Mouse (Mus musculus): ENCODE data around the gene Cep78. TPM values are rescaled to one million over a fixed set of nuclear protein-coding genes. Genes with fewer than 3 reads are reported as not detected.
"Not testable (repeated sequence)": the region's sequence is repeated elsewhere in the genome, so short reads cannot be mapped to it uniquely, and the experiment has no call there.

Cep78 gene
- total RNA-seq (2012; rRNA removed): 19.5 and 20.5 TPM in 2 replicates

DNA sequence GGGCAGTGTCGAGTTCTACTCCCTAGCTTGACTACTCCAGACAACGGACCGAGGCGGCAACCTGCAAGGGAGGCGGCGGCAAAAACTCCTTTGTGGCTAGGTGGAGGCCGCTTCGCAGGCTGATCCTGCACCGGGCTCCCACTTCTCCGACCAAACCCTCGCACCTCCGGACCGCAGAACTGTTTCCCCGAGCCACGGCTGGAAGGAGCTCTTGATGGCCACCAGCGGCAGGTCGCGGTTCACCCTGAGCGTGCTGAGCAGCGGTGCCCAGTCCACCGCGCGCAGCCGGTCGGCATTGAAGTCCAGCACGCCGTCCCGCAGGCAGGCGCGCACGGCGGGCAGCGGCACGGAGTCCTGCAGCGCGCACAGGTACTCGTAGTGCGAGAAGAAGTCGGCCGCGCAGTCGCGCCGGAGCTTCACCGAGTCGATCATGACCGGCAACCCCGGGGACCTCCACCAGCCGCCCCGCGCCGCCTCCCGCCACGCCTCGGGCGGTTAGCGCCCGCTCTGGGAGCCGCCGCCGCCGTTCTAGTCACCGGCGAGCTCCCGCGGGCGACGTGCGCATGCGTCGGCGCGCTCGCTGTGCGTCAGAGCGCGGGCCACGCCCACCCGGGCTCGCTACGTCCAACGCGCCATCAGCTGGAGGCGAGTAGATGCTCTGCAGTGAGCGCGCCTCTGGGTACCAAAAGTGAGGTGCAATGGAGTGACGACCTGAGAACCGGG is at the start of gene Cep78:
Gene Cep78, minus strand, starts transcription at position 541 of the 723 bp plus-strand sequence.
- Histone ChIP-seq H3K27ac (ENCODE audit: insufficient read depth, low read depth, low read length, poor library complexity, severe bottlenecking) (no peak within 1 kb of the TSS), H3K36me3 (ENCODE audit: control insufficient read depth, insufficient read depth, low read length, poor library complexity, severe bottlenecking) (peaks cover 7% of the 10 kb centered on the region; the same call in 1 of the 2 replicates), H3K4me3 (ENCODE audit: insufficient read depth in 1 of 2, low read depth in 1 of 2, low read length in 2 of 2, poor library complexity in 1 of 2, severe bottlenecking in 1 of 2) (peak within 1 kb of the TSS; percentile 74), H3K4me1 (ENCODE audit: control insufficient read depth in 2 of 2, insufficient read depth in 2 of 2, low read length in 2 of 2, poor library complexity in 1 of 2) (peaks cover 0 to 4% of the 10 kb centered on the region in 2 experiments; a peak in 1 of 4 replicates), H3K9ac (ENCODE audit: insufficient read depth, low read depth, low read length, poor library complexity, severe bottlenecking) (peak within 1 kb of the TSS; percentile 85), H3K9me3 (ENCODE audit: control insufficient read depth, insufficient read depth, low read depth, low read length) (no peaks in the 10 kb centered on the region)
- TF ChIP-seq ZC3H11A (IDR thresholded peaks at IDR 0.05; ENCODE audit: borderline replicate concordance, low read depth, low read length) (no peak), CHD2 (IDR thresholded peaks at IDR 0.05; ENCODE audit: low read depth, low read length) (no peak), MAFK (IDR thresholded peaks at IDR 0.05; ENCODE audit: insufficient read depth, low read depth, low read length) (no peak), ZNF384 (IDR thresholded peaks at IDR 0.05; ENCODE audit: low read depth, low read length) (no peak), HCFC1 (IDR thresholded peaks at IDR 0.05; ENCODE audit: borderline replicate concordance, insufficient read depth, low read length) (0 out of 2 replicates have a peak, but pooled peaks have one; percentile 36)
- in situ Hi-C loops (cut with MboI; ENCODE audit: low sequenced_read_pairs in 2 of 2, unreplicated experiment in 2 of 2): no loop called here
- peak; percentile 77 for DNase-seq (ENCODE audit: low read depth, low spot score)

DNA sequence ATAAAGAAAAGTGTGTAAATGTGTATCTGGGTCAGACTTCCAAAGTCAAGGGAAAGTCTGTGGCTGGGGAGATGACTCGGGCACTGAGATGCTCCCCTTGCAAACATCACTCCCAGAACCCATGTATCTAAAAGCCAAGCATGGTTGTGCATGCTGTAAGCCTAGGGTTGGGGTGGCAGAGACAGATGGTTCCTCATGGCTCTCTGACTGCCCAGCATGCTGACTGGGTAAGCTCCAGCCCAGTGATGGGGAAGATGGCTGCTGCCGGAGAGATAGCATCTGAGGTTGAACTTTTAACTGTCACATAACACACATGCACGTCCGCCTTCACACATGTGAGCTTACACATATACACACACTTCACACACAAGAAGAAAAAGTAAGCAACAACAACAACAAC is 46.5 kb upstream of the Cep78 start:
- Histone ChIP-seq H3K4me1 (ENCODE audit: control insufficient read depth in 2 of 2, insufficient read depth in 2 of 2, low read length in 2 of 2, poor library complexity in 1 of 2) (no peaks in the 10 kb centered on the region), H3K27ac (ENCODE audit: insufficient read depth, low read depth, low read length, poor library complexity, severe bottlenecking) (no peak overlapping the region; the same call in 1 of the 2 replicates), H3K4me3 (ENCODE audit: insufficient read depth in 1 of 2, low read depth in 1 of 2, low read length in 2 of 2, poor library complexity in 1 of 2, severe bottlenecking in 1 of 2) (no peak overlapping the region), H3K9ac (ENCODE audit: insufficient read depth, low read depth, low read length, poor library complexity, severe bottlenecking) (no peak overlapping the region), H3K9me3 (ENCODE audit: control insufficient read depth, insufficient read depth, low read depth, low read length) (no peaks in the 10 kb centered on the region), H3K36me3 (ENCODE audit: control insufficient read depth, insufficient read depth, low read length, poor library complexity, severe bottlenecking) (no peaks in the 10 kb centered on the region)
- in situ Hi-C loops (cut with MboI; ENCODE audit: low sequenced_read_pairs in 2 of 2, unreplicated experiment in 2 of 2): no loop called here
- TF ChIP-seq HCFC1 (IDR thresholded peaks at IDR 0.05; ENCODE audit: borderline replicate concordance, insufficient read depth, low read length): no peak
- no peak for DNase-seq (ENCODE audit: low read depth, low spot score)

DNA sequence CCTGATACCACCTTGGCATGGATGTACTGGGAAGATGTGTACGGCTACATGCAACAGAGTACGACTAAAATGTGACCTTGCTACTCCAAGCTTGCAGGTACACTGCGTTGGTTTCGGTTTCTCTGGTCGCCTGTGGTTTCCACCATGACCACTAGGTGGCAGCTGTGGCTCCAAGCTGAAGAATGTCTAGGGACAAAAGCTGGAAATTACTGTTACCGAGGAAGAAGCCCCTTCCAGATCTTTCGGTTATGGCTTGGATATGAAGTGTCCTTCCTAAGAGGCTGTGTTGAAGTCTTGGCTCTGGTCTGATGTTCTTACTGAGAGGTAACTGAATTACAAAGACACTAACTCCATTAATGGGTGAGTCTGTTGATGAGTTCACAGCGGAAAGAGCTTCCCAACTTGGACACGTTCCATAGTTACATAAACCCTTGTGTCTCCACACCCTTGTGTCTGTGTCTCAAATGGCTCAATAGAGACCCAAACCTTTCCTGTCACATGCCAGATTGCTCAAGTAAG is 44.5 kb upstream of the Cep78 start:
- H3K9ac ChIP-seq (ENCODE audit: insufficient read depth, low read depth, low read length, poor library complexity, severe bottlenecking); H3K36me3 ChIP-seq (ENCODE audit: control insufficient read depth, insufficient read depth, low read length, poor library complexity, severe bottlenecking); H3K4me3 ChIP-seq (ENCODE audit: insufficient read depth in 1 of 2, low read depth in 1 of 2, low read length in 2 of 2, poor library complexity in 1 of 2, severe bottlenecking in 1 of 2); H3K9me3 ChIP-seq (ENCODE audit: control insufficient read depth, insufficient read depth, low read depth, low read length); H3K27ac ChIP-seq (ENCODE audit: insufficient read depth, low read depth, low read length, poor library complexity, severe bottlenecking); H3K4me1 ChIP-seq (ENCODE audit: control insufficient read depth in 2 of 2, insufficient read depth in 2 of 2, low read length in 2 of 2, poor library complexity in 1 of 2); in situ Hi-C loops (cut with MboI; ENCODE audit: low sequenced_read_pairs in 2 of 2, unreplicated experiment in 2 of 2): not testable (repeated sequence)
- peak; percentile 12 for DNase-seq (ENCODE audit: low read depth, low spot score)

DNA sequence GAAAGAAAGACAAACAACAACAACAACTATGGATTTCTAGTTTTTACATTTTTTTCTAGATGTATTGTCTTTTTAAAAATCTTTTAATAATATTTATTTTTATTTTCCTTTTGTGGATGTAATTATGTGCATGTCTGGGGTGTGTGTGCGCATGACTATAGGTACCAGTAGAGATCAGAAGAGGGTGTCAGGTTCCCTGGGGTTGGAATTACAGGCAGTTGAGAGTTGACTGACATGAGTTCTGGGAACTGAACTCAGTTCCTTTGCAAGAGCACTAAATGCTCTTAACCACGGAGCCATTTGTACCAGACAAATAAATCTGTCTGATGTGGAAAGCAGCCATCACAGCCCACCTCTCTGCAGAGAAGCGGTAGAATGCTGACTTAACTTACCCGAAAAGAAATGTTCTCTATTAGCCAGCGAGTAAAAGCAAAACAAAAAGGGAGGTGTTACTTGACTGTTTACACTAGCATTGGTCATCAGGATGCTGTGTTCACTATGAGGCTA is 44.0 kb upstream of the Cep78 start:
- TF ChIP-seq ZNF384 (IDR thresholded peaks at IDR 0.05; ENCODE audit: low read depth, low read length) (no peak), CHD2 (IDR thresholded peaks at IDR 0.05; ENCODE audit: low read depth, low read length) (no peak), HCFC1 (IDR thresholded peaks at IDR 0.05; ENCODE audit: borderline replicate concordance, insufficient read depth, low read length) (no peak), MAFK (IDR thresholded peaks at IDR 0.05; ENCODE audit: insufficient read depth, low read depth, low read length) (no peak), ZC3H11A (IDR thresholded peaks at IDR 0.05; ENCODE audit: borderline replicate concordance, low read depth, low read length) (no peak)
- in situ Hi-C loops (cut with MboI; ENCODE audit: low sequenced_read_pairs in 2 of 2, unreplicated experiment in 2 of 2): no loop called here
- Histone ChIP-seq H3K4me3 (ENCODE audit: insufficient read depth in 1 of 2, low read depth in 1 of 2, low read length in 2 of 2, poor library complexity in 1 of 2, severe bottlenecking in 1 of 2) (no peak overlapping the region), H3K9me3 (ENCODE audit: control insufficient read depth, insufficient read depth, low read depth, low read length) (no peaks in the 10 kb centered on the region), H3K9ac (ENCODE audit: insufficient read depth, low read depth, low read length, poor library complexity, severe bottlenecking) (no peak overlapping the region), H3K36me3 (ENCODE audit: control insufficient read depth, insufficient read depth, low read length, poor library complexity, severe bottlenecking) (no peaks in the 10 kb centered on the region; the same call in 1 of the 2 replicates), H3K4me1 (ENCODE audit: control insufficient read depth in 2 of 2, insufficient read depth in 2 of 2, low read length in 2 of 2, poor library complexity in 1 of 2) (no peaks in the 10 kb centered on the region), H3K27ac (ENCODE audit: insufficient read depth, low read depth, low read length, poor library complexity, severe bottlenecking) (no peak overlapping the region)
- no peak for DNase-seq (ENCODE audit: low read depth, low spot score)
